Mouse (Mus musculus) pancreas, adult 10 weeks (tissue): ENCODE results near the gene Igfbp7. TPM values are rescaled to one million over a fixed set of nuclear protein-coding genes. Genes with fewer than 3 reads are reported as not detected.

ENCODE experiments used
- polyA plus RNA-seq: library from polyadenylated mRNA; stranded (reverse); fragments of 350-450 nt; fragmentation: Illumina TruSeq; extraction: RNeasy Lipid Tissue Mini Kit (QIAGEN cat#74804); gene quantifications from one replicate; pipeline ENCODE4 v1.2.3, GENCODE M21; 2015; ENCODE audit warnings: low read depth, low replicate concordance; ENCODE audit not compliant: insufficient read depth

Gene Igfbp7
- polyA plus RNA-seq, result 268 TPM

GRCm38 (mm10) chr5:77407341-77408298, at the start of gene Igfbp7:
TSS of gene Igfbp7 (minus strand) at chr5:77408041.

GRCm38 (mm10) chr5:77309924-77310772, 97.7 kb downstream of the Igfbp7 start, which contains the start of the genes Noa1 and Polr2b:
TSS of gene Noa1 (minus strand) at chr5:77310084.
TSS of gene Polr2b (plus strand) at chr5:77310147.

Other genes starting within 250 kb of the Igfbp7 start
- gene Spink2, start 196.6 kb downstream of the Igfbp7 start, polyA plus RNA-seq, result not detected
- gene Rest, start 142.6 kb downstream of the Igfbp7 start, polyA plus RNA-seq, result 1.1 TPM
- gene Noa1, start 98.0 kb downstream of the Igfbp7 start, polyA plus RNA-seq, result 6.4 TPM
- 7.3 TPM for gene Polr2b, start 97.9 kb downstream of the Igfbp7 start, polyA plus RNA-seq